Mouse (Mus musculus) neutrophil, adult 5-6 weeks (primary cell): ENCODE measurements around the gene Ikbkg. TPM values are rescaled to one million over a fixed set of nuclear protein-coding genes. Genes with fewer than 3 reads are reported as not detected.
"Not testable (repeated sequence)": the region's sequence is repeated elsewhere in the genome, so short reads cannot be mapped to it uniquely, and the experiment has no call there.

Experiments used
- ATAC-seq: fragments of 151-379, 151-347 bp; 2 replicates; pipeline ENCODE4 v1.8.0; 2017; ENCODE audit warnings: mild to moderate bottlenecking, moderate TSS enrichment; ENCODE audit not compliant: insufficient number of reproducible peaks, poor library complexity, low FRiP score, severe bottlenecking; ENCODE audit errors: extremely low read depth
- total RNA-seq: library from RNA; stranded (forward); fragments of 200-1000 nt; gene quantifications from 2 replicates; pipeline ENCODE4 v1.2.3, GENCODE M21; 2017

Ikbkg gene
- total RNA-seq, 1 experiment from 2014 or later, result 48.4 TPM

DNA sequence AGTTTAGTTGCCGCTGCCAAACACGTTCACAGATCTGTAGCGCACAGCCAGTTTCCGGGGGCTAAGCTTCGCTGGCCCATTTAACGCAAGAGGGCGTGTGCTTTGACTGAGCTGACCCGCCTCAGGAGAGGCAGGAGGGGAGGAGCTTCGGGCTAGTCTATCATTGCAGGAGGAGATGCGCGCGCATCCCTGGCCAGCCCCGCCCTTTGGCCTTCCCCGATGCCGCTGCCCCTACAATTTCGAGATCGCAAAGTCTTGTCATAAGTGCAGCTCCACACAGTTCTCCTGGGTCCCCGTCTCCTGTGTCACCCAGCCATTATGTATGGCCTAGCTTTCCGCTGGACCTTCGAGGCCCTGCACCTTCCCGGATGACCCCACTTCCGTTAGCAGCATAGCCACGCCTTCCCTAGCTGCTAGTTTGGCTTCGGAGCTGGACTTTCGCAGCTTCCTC is 35.8 kb downstream of the Ikbkg start, which contains the start of gene G6pdx:
TSS of gene G6pdx (minus strand) at position 369 of the 451 bp plus-strand sequence.
- peak; percentile 85 for ATAC-seq

DNA sequence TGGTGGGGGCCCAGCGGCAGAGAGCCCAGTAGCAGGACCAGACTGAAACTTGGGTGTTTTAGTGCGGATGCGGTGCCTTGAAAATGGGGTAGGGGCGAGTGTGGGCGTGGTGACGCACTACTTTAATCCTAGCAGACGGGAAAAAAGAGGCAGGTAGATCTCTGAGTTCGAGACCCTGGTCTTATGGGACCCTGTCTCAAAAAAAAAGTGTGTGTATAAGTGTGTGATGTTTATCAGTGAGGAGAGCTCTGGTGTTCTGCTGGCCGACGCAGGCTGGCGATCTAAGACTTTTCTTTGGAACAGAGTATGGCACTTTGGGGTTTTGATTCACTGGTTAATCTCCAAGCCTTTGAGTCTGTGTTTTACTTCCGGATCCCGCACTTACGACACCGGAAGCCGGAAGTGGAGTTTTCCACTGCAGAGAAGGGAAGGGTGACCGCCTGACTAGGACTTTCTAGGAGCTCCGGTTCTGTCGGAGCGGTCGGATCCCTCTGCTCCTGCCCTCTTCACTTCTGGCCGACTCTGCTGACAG is 36.3 kb downstream of the Ikbkg start:
- 0 out of 2 replicates have a peak, but pooled peaks have one; percentile 24 for ATAC-seq

DNA sequence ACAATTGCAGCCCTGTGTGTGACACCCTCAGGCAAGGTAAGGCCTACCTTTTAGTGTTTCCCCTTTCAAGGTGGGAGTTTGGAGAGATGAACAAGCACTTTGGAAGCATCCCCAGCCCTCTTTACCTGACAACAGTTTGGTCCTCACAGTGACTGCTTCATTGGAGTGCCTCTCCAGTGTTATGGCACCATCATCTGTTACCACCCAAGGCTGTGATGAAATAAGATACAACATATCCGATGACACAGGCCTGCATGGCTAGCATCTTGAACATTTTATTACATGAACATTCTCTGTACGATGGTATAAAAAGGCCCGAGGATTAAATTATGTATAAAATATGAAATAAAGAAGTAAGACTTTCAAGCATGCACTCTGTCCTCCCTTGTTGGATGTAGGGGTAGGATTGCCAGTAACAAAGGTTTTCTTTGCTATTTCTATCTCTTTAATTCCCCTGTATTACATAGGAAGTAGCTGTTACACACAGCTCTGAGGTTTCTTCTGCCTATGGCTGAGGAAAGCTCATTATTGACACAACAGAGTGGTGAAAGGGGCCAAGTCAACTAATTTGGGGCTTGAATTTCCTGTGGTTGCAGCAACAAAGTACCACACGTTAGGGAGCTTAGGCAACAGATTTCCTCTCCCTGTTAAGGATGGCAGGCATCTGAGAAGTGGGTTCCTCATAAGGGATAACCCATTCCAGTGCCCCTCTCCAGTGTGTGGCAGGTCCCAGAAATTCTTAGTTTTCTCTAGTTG is 58.2 kb downstream of the Ikbkg start:
- no peak for ATAC-seq

DNA sequence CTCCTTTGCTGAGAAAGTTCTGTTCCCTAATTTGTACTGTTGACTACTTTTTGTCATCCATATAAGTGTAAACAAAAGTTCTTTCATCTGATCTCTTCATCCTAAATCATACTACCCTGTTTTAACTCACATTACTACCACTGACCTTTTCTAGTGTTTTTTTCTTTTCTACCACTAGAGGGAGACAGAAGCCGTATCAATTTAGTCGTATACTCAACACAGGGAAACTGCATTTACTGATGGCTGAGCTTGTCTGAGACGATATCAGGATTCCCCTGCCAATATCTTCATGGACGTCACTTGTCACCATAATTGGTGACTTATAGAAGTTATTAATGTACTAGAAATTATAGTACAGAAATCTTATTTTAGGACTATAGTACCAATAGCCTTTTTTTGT is 59.7 kb downstream of the Ikbkg start:
- peak; percentile 58; the same call in 1 of the 2 replicates for ATAC-seq

DNA sequence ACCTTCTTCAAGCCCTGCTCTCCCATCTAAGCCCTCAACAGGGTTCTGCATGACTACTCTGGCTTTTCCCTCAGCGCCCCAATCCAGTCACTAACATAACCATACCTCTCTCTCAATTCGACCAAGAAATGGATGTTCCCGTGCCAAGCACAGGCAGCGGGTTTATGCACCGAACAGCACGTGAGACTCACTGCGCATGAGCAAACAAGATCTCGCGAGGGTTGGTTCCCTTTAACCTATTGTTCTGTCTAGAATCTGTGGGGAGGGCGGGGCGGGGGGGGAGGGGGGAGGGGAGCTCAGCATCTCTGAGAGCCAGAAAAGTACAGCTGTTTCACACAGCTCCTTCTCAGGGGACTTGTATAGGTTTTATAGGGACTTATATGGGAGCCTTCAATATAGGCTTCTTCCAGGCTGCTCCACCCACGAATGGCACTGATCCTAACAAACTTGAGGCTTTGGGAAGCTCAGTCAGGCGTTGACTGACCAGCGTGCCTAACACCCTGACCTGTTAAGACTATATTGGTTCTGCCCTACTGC is 88.3 kb downstream of the Ikbkg start, which contains the start of gene Gm6880:
TSS of gene Gm6880 (minus strand) at position 51 of the 537 bp plus-strand sequence.
- ATAC-seq, result not testable (repeated sequence)

DNA sequence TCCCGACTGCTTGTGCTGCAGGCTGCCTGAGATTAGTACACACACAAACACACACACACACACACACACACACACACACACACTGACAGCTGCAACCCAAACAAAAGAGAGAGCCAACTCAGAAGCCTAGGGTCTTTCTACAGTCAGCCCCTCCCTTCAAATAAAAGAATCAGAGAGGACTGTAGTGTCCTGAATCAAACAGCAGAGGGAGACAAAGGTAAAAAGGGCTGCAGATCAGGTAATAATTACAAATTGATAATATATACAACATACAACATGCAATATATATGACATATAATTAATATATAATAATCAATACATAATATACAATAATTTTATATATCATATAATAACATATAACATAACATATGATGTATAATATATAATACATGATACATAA is 104.0 kb downstream of the Ikbkg start:
- ATAC-seq, result no peak

Other genes starting within 250 kb of the Ikbkg start
- not detected in 2 replicates for gene Tex28, start 225.5 kb upstream of the Ikbkg start, total RNA-seq
- gene Tktl1, start 216.0 kb upstream of the Ikbkg start, total RNA-seq, result 0.35 and 0.49 TPM in 2 replicates
- 1,056 and 1,114 TPM in 2 replicates for gene Flna, start 143.5 kb upstream of the Ikbkg start, total RNA-seq
- gene Emd, start 138.6 kb upstream of the Ikbkg start, total RNA-seq, result 61.5 and 63.0 TPM in 2 replicates
- gene Rpl10, start 122.5 kb upstream of the Ikbkg start, total RNA-seq, result 816 and 927 TPM in 2 replicates
- 124 and 125 TPM in 2 replicates for gene Taz, start 111.4 kb upstream of the Ikbkg start, total RNA-seq
- 31.2 and 32.5 TPM in 2 replicates for gene Dnase1l1, start 111.0 kb upstream of the Ikbkg start, total RNA-seq
- 400 and 416 TPM in 2 replicates for gene Atp6ap1, start 96.2 kb upstream of the Ikbkg start, total RNA-seq
- gene Gdi1, start 88.3 kb upstream of the Ikbkg start, total RNA-seq, result 256 and 284 TPM in 2 replicates
- gene Fam50a, start 80.3 kb upstream of the Ikbkg start, total RNA-seq, result 85.7 and 97.0 TPM in 2 replicates
- gene Plxna3, start 64.2 kb upstream of the Ikbkg start, total RNA-seq, result 2.9 and 3.4 TPM in 2 replicates
- gene Lage3, start 39.7 kb upstream of the Ikbkg start, total RNA-seq, result 3.6 and 4.5 TPM in 2 replicates
- gene Ubl4a, start 20.1 kb upstream of the Ikbkg start, total RNA-seq, result 7.8 and 7.9 TPM in 2 replicates
- gene Slc10a3, start 19.9 kb upstream of the Ikbkg start, total RNA-seq, result 12.9 and 14.2 TPM in 2 replicates
- gene Fam3a, start within 50 bp of the Ikbkg start, total RNA-seq, result 22.6 and 27.9 TPM in 2 replicates
- 95.0 and 103 TPM in 2 replicates for gene G6pdx, start 35.9 kb downstream of the Ikbkg start, total RNA-seq
- not detected in 2 replicates for gene Gm6880, start 88.1 kb downstream of the Ikbkg start, total RNA-seq
- not detected in 2 replicates for gene Olfr1326-ps1, start 181.6 kb downstream of the Ikbkg start, total RNA-seq
- gene Olfr1325, start 199.4 kb downstream of the Ikbkg start, total RNA-seq, result not detected in 2 replicates